Mouse (Mus musculus): ENCODE measurements at regions not wholly inside any gene's neighbourhood (a gene's known extent, or its start where the extent isn't known, plus 50 kb on each side); places are given as distances from the start of the nearest gene placed in this dataset.

DNA sequence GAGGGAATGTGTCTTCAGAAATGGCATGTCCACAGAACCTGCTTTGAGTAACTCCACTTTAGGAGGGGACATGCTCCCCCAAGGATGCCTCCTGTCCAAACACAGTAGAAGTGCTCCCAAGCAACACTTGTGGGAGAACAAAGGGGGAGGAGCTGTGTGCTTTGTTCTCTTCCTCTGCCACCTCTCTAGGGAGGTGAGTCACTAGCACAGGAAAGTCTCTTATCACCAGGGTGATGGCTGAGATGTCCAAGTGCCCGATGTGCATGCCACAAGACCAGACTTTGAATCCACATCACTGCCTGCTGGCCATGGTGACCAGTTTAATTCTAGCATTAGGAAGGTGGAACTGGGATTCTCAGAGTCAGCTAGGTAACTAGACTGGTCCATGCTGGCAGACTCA lies 214.1 kb downstream of the Uaca start:
- TF ChIP-seq GATA1 (IDR thresholded peaks at IDR 0.05; ENCODE audit: borderline replicate concordance, low read length) (no peak), CTCF (IDR thresholded peaks at IDR 0.05; ENCODE audit: low read depth, low read length) (no peak), POLR2AphosphoS5 (IDR thresholded peaks at IDR 0.05; ENCODE audit: insufficient replicate concordance, low read depth, low read length) (no peak)
